In genomic region chr13:25958153-25958466, GRCm38 (mm10) we compare ENCODE assay signal across 23 mouse cellular contexts.
DNase-seq lines count a peak whose midpoint lies in the region; ATAC-seq and TF ChIP-seq lines count a peak whose summit lies in the region.
"Had no signal": no experiment of that assay in that cellular context is flagged by ENCODE, and none has a peak within 500 bp of the region (broad histone marks: within the 10 kb centered on the region; RNA-seq: fewer than 3 reads in every experiment).

No protein-coding gene starts in this region.

- WGBS in forebrain, embryonic 15.5 days: 78% methylated on average over 4 of the region's 4 CpGs
- 88% methylated on average over 4 of the region's 4 CpGs for WGBS in forebrain, embryonic 10.5 days

- no peak for TF ChIP-seq CTCF in left cerebral cortex, adult 2 months (IDR thresholded peaks at IDR 0.05)
- no peak for TF ChIP-seq CTCF in embryonic fibroblast, embryonic 13.5 days (IDR thresholded peaks at IDR 0.05; ENCODE audit: borderline replicate concordance, insufficient read depth, low read length)

- no peak overlapping the region for H3K4me2 ChIP-seq in forebrain, embryonic 15.5 days (replicated peaks)
- H3K4me2 ChIP-seq in myocyte (ENCODE audit: low read depth): peak overlapping the region; percentile 9
- H3K4me2 ChIP-seq: heart, embryonic 12.5 days; hindbrain, embryonic 12.5 days had no signal

- no peak overlapping the region for H3K9ac ChIP-seq in forebrain, embryonic 15.5 days (replicated peaks)
- H3K9ac ChIP-seq: heart, embryonic 12.5 days; hindbrain, embryonic 12.5 days had no signal

- no peaks in the 10 kb centered on the region for H3K9me3 ChIP-seq in forebrain, embryonic 15.5 days
- H3K9me3 ChIP-seq in forebrain, embryonic 10.5 days: no peaks in the 10 kb centered on the region
- H3K9me3 ChIP-seq: embryonic facial prominence, embryonic 10.5 days; heart, embryonic 12.5 days; hindbrain, embryonic 12.5 days had no signal

- H3K79me2 ChIP-seq in myocyte (ENCODE audit: control insufficient read depth, insufficient read depth): no peaks in the 10 kb centered on the region

- H3K4me3 ChIP-seq in forebrain, embryonic 15.5 days: no peak overlapping the region
- no peak overlapping the region for H3K4me3 ChIP-seq in forebrain, embryonic 10.5 days
- H3K4me3 ChIP-seq in left cerebral cortex, adult 2 months: no peak overlapping the region
- H3K4me3 ChIP-seq in embryonic fibroblast, embryonic 13.5 days (ENCODE audit: insufficient read depth, low read length): no peak overlapping the region
- H3K4me3 ChIP-seq in myocyte: no peak overlapping the region
- H3K4me3 ChIP-seq: embryonic facial prominence, embryonic 10.5 days; erythroblast, embryonic 14.5 days; heart, adult 2 months; heart, embryonic 12.5 days; hindbrain, embryonic 12.5 days had no signal

- no peaks in the 10 kb centered on the region for H3K36me3 ChIP-seq in forebrain, embryonic 15.5 days
- no peaks in the 10 kb centered on the region for H3K36me3 ChIP-seq in forebrain, embryonic 10.5 days (replicated peaks)
- H3K36me3 ChIP-seq in myocyte (ENCODE audit: control insufficient read depth, insufficient read depth): no peaks in the 10 kb centered on the region
- H3K36me3 ChIP-seq: embryonic facial prominence, embryonic 10.5 days; heart, embryonic 12.5 days; hindbrain, embryonic 12.5 days had no signal

- ATAC-seq in forebrain, embryonic 15.5 days (replicated peaks): no peak; the same call in 1 of the 2 replicates
- no peak for ATAC-seq in monocyte, adult 5-6 weeks (replicated peaks; ENCODE audit: insufficient number of reproducible peaks, low FRiP score, low TSS enrichment, poor library complexity, severe bottlenecking)
- ATAC-seq: activated CD4-positive, CD25-positive, alpha-beta regulatory T cell, adult 4 months; hindbrain, postnatal 0 days; Patski had no signal

- H3K27ac ChIP-seq in forebrain, embryonic 15.5 days (replicated peaks): peak overlapping the region; percentile 62
- no peak overlapping the region for H3K27ac ChIP-seq in forebrain, embryonic 10.5 days
- peak overlapping the region; percentile 68 for H3K27ac ChIP-seq in left cerebral cortex, adult 2 months
- H3K27ac ChIP-seq in embryonic fibroblast, embryonic 13.5 days (ENCODE audit: insufficient read depth, low read length): peak overlapping the region; percentile 49; the same call in 1 of the 2 replicates
- H3K27ac ChIP-seq: embryonic facial prominence, embryonic 10.5 days; heart, adult 2 months; hindbrain, embryonic 12.5 days; hindbrain, postnatal 0 days had no signal

- intact Hi-C loops in left cerebral cortex, adult 2 months (cut with DNase I): loop anchor here (1.0 to 10.0 kb wide), 2 partner anchors 51 to 197 kb away; no protein-coding TSS in a partner anchor

- TF ChIP-seq POLR2A in embryonic fibroblast, embryonic 13.5 days (IDR thresholded peaks at IDR 0.05; ENCODE audit: low read depth, low read length): no peak
- no peak for TF ChIP-seq POLR2A in myocyte (IDR thresholded peaks at IDR 0.05; ENCODE audit: insufficient read length, low read depth)

- H3ac ChIP-seq in myocyte (ENCODE audit: control insufficient read depth, insufficient read length): no peak overlapping the region

- H3K4me1 ChIP-seq in forebrain, embryonic 15.5 days: peaks cover 13% of the 10 kb centered on the region; the same call in 1 of the 2 replicates
- H3K4me1 ChIP-seq in forebrain, embryonic 10.5 days: peaks cover 4% of the 10 kb centered on the region; the same call in 1 of the 2 replicates
- peaks cover 2% of the 10 kb centered on the region; the same call in 1 of the 2 replicates for H3K4me1 ChIP-seq in embryonic fibroblast, embryonic 13.5 days (ENCODE audit: control insufficient read depth, insufficient read depth, low read length)
- H3K4me1 ChIP-seq: embryonic facial prominence, embryonic 10.5 days; hindbrain, embryonic 12.5 days had no signal

- DNase-seq in forebrain, embryonic 10.5 days (ENCODE audit: extremely low spot score, low spot score): no peak
- no peak for DNase-seq in left cerebral cortex, adult 2 months (ENCODE audit: extremely low spot score in 1 of 2, low spot score in 2 of 2)
- DNase-seq in left cerebral cortex, adult 11 months (ENCODE audit: low spot score): no peak
- DNase-seq: adrenal gland, postnatal 14 days; cerebellum, adult 11-12 months; cerebellum, adult 9-10 months; cerebellum, postnatal 25 days; gastrocnemius, postnatal 10 days; heart, adult 2 months; heart, postnatal 4 days; kidney, adult 11 months had no signal

- H3K27me3 ChIP-seq in forebrain, embryonic 15.5 days: no peaks in the 10 kb centered on the region
- H3K27me3 ChIP-seq in forebrain, embryonic 10.5 days (ENCODE audit: poor library complexity, severe bottlenecking): no peaks in the 10 kb centered on the region
- no peaks in the 10 kb centered on the region for H3K27me3 ChIP-seq in myocyte (ENCODE audit: control insufficient read depth, insufficient read depth, insufficient read length)
- H3K27me3 ChIP-seq: CH12.LX; heart, embryonic 12.5 days; hindbrain, embryonic 12.5 days; Patski had no signal

TF ChIP-seq in myocyte, 11 proteins besides CTCF, POLR2A, EP300 and RAD21:
- no peak for TF ChIP-seq E2F4 (IDR thresholded peaks at IDR 0.05; ENCODE audit: insufficient read depth)
- no peak for TF ChIP-seq REST (IDR thresholded peaks at IDR 0.05; ENCODE audit: insufficient read depth, insufficient read length)
- TF ChIP-seq USF1 (IDR thresholded peaks at IDR 0.05; ENCODE audit: low read depth): no peak
- TF ChIP-seq SRF (IDR thresholded peaks at IDR 0.05; ENCODE audit: control insufficient read depth, insufficient read length, low read depth): no peak
- no peak for TF ChIP-seq MAX (IDR thresholded peaks at IDR 0.05; ENCODE audit: low read depth)
- no peak for TF ChIP-seq TCF12 (IDR thresholded peaks at IDR 0.05; ENCODE audit: insufficient read depth, poor library complexity, severe bottlenecking)
- TF ChIP-seq MYOD1 (IDR thresholded peaks at IDR 0.05; ENCODE audit: control insufficient read depth in 1 of 3, insufficient read length in 2 of 3, low read depth in 2 of 3): no peak
- TF ChIP-seq POLR2AphosphoS2 (IDR thresholded peaks at IDR 0.05; ENCODE audit: insufficient read length, low read depth): no peak
- no peak for TF ChIP-seq MYOG (IDR thresholded peaks at IDR 0.05; ENCODE audit: control insufficient read depth in 1 of 3, insufficient read depth in 1 of 3, insufficient read length in 2 of 3, low read depth in 2 of 3)
TF ChIP-seq in myocyte: peak in this region for 0.
